Mouse (Mus musculus) splenic B cell, adult 2 months (primary cell): ENCODE results near the gene Spaca7.

ENCODE experiments used
- DNase-seq: peaks from one replicate; pipeline ENCODE4 v3.0.0-alpha.2; 2011; ENCODE audit warnings: low read depth, low spot score
- H3K27me3 ChIP-seq: 2 replicates; pipeline ENCODE4 v1.6.1; 2012; ENCODE audit warnings: mild to moderate bottlenecking, low read length, moderate library complexity, mixed read lengths; ENCODE audit not compliant: control insufficient read depth, poor library complexity, insufficient read depth, severe bottlenecking
- H3K36me3 ChIP-seq: 2 replicates; pipeline ENCODE4 v1.6.1; 2012; ENCODE audit warnings: mild to moderate bottlenecking, low read length, moderate library complexity, mixed read lengths; ENCODE audit not compliant: control insufficient read depth, poor library complexity, insufficient read depth, severe bottlenecking

The Spaca7 gene

GRCm38 (mm10) chr8:12641527-12641926, 68.7 kb downstream of the Spaca7 start:
- no peaks in the 10 kb centered on the region for H3K27me3 ChIP-seq
- peaks cover 18% of the 10 kb centered on the region for H3K36me3 ChIP-seq

GRCm38 (mm10) chr8:12644341-12644740, 71.5 kb downstream of the Spaca7 start:
- DNase-seq, result no peak
- Histone ChIP-seq H3K27me3 (no peaks in the 10 kb centered on the region), H3K36me3 (peaks cover 11% of the 10 kb centered on the region)

More at GRCm38 (mm10) chr8:12641527-12641926, 68.7 kb downstream of the Spaca7 start:
- DNase-seq, result no peak

GRCm38 (mm10) chr8:12644894-12645293, 72.1 kb downstream of the Spaca7 start:
- Histone ChIP-seq H3K36me3 (peaks cover 11% of the 10 kb centered on the region), H3K27me3 (no peaks in the 10 kb centered on the region)
- no peak for DNase-seq

GRCm38 (mm10) chr8:12646536-12646935, 73.7 kb downstream of the Spaca7 start:
- no peaks in the 10 kb centered on the region for H3K27me3 ChIP-seq
- DNase-seq, result no peak
- peaks cover 9% of the 10 kb centered on the region for H3K36me3 ChIP-seq

- no peaks in the 10 kb centered on the region for H3K27me3 ChIP-seq
- peaks cover 5% of the 10 kb centered on the region for H3K36me3 ChIP-seq
- no peak for DNase-seq
Measured at GRCm38 (mm10) chr8:12648951-12649350, 76.1 kb downstream of the Spaca7 start.
